ENCODE assay signal across 18 mouse cellular contexts in the genomic region with DNA sequence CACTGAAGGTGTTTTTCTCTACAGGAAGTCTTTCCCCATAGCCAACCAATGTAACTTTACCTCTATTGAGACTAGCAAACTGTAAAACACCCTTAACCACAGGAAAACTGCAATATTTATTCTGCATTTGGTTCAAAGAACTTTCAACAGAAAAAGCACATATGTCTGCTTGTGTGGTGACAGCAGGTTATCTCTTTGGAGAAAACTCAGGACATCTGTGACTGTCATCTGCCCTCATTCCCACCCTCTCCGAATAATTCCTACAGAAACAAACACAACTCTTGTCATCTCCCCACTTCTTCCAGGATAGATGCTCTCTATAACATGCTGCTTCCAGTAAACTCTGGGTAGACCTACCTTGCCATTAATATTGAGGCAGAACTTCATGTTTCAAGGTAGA.
DNase-seq lines count a peak whose midpoint lies in the region; ATAC-seq and TF ChIP-seq lines count a peak whose summit lies in the region.
"Had no signal": no experiment of that assay in that cellular context is flagged by ENCODE, and none has a peak within 500 bp of the region (broad histone marks: within the 10 kb centered on the region; RNA-seq: fewer than 3 reads in every experiment).

No protein-coding gene starts in this region.

- H3K27me3 ChIP-seq in forebrain, embryonic 14.5 days (replicated peaks; ENCODE audit: control insufficient read depth, insufficient read depth, low read length): no peaks in the 10 kb centered on the region
- H3K27me3 ChIP-seq in forebrain, embryonic 10.5 days (ENCODE audit: poor library complexity, severe bottlenecking): no peaks in the 10 kb centered on the region
- no peaks in the 10 kb centered on the region for H3K27me3 ChIP-seq in liver, postnatal 0 days (ENCODE audit: insufficient read depth, low read length)
- H3K27me3 ChIP-seq: embryonic facial prominence, embryonic 13.5 days; heart, embryonic 13.5 days; hindbrain, embryonic 15.5 days had no signal

- no peak overlapping the region for H3K9ac ChIP-seq in forebrain, embryonic 14.5 days (ENCODE audit: low read length)
- no peak overlapping the region for H3K9ac ChIP-seq in liver, postnatal 0 days (replicated peaks)
- H3K9ac ChIP-seq: embryonic facial prominence, embryonic 13.5 days; heart, embryonic 13.5 days; hindbrain, embryonic 15.5 days had no signal

- no peak for TF ChIP-seq CTCF in layer of hippocampus, adult 2 months (conservative IDR thresholded peaks at IDR 0.05)
- no peak for TF ChIP-seq CTCF in liver, postnatal 0 days (IDR thresholded peaks at IDR 0.05; ENCODE audit: low read depth)

- H3K4me3 ChIP-seq in forebrain, embryonic 14.5 days (ENCODE audit: low read depth, low read length): no peak overlapping the region
- H3K4me3 ChIP-seq in forebrain, embryonic 10.5 days: no peak overlapping the region
- H3K4me3 ChIP-seq in layer of hippocampus, adult 2 months: no peak overlapping the region
- no peak overlapping the region for H3K4me3 ChIP-seq in liver, postnatal 0 days (ENCODE audit: low read depth, low read length)
- H3K4me3 ChIP-seq: embryonic facial prominence, embryonic 13.5 days; gastrocnemius, adult 2 months; heart, embryonic 13.5 days; hindbrain, embryonic 15.5 days had no signal

- H3K36me3 ChIP-seq in forebrain, embryonic 14.5 days (ENCODE audit: control insufficient read depth, insufficient read depth, low read length): no peaks in the 10 kb centered on the region
- H3K36me3 ChIP-seq in forebrain, embryonic 10.5 days (replicated peaks): no peaks in the 10 kb centered on the region
- no peaks in the 10 kb centered on the region for H3K36me3 ChIP-seq in liver, postnatal 0 days (replicated peaks; ENCODE audit: insufficient read depth, low read length)
- H3K36me3 ChIP-seq: embryonic facial prominence, embryonic 13.5 days; heart, embryonic 13.5 days; hindbrain, embryonic 15.5 days had no signal

- no peak for TF ChIP-seq EP300 in liver, postnatal 0 days (IDR thresholded peaks at IDR 0.05; ENCODE audit: low read depth)

- no peaks in the 10 kb centered on the region for H3K4me1 ChIP-seq in forebrain, embryonic 14.5 days (ENCODE audit: control insufficient read depth, insufficient read depth, low read length)
- H3K4me1 ChIP-seq in forebrain, embryonic 10.5 days: no peaks in the 10 kb centered on the region
- H3K4me1 ChIP-seq in liver, postnatal 0 days (ENCODE audit: insufficient read depth): no peaks in the 10 kb centered on the region
- H3K4me1 ChIP-seq: embryonic facial prominence, embryonic 13.5 days; heart, embryonic 13.5 days; hindbrain, embryonic 15.5 days had no signal

- H3K4me2 ChIP-seq in forebrain, embryonic 14.5 days (ENCODE audit: low read length): no peak overlapping the region
- no peak overlapping the region for H3K4me2 ChIP-seq in liver, postnatal 0 days (ENCODE audit: low read depth, low read length)
- H3K4me2 ChIP-seq: embryonic facial prominence, embryonic 13.5 days; heart, embryonic 13.5 days; hindbrain, embryonic 15.5 days had no signal

- WGBS in forebrain, embryonic 14.5 days: 81% methylated on average over 1 of the region's 1 CpGs
- WGBS in forebrain, embryonic 10.5 days: 82% methylated on average over 1 of the region's 1 CpGs
- 66% methylated on average over 1 of the region's 1 CpGs for WGBS in liver, postnatal 0 days (ENCODE audit: insufficient replicate concordance)

- no peaks in the 10 kb centered on the region for H3K9me3 ChIP-seq in forebrain, embryonic 14.5 days (replicated peaks; ENCODE audit: control insufficient read depth, low read length)
- no peaks in the 10 kb centered on the region for H3K9me3 ChIP-seq in forebrain, embryonic 10.5 days
- no peaks in the 10 kb centered on the region for H3K9me3 ChIP-seq in liver, postnatal 0 days (ENCODE audit: low read length)
- H3K9me3 ChIP-seq: embryonic facial prominence, embryonic 13.5 days; heart, embryonic 13.5 days; hindbrain, embryonic 15.5 days had no signal

- ATAC-seq in forebrain, embryonic 14.5 days: no peak
- no peak for ATAC-seq in liver, postnatal 0 days

- DNase-seq in forebrain, embryonic 14.5 days (ENCODE audit: low spot score): peak; percentile 5
- DNase-seq in forebrain, embryonic 10.5 days (ENCODE audit: extremely low spot score, low spot score): no peak
- DNase-seq in brain, adult 2 months (ENCODE audit: low read depth, low spot score): peak; percentile 21
- DNase-seq in layer of hippocampus, adult 2 months (ENCODE audit: low spot score in 2 of 2): peak; percentile 28 to 56
- peak; percentile 16 to 78 for DNase-seq in layer of hippocampus, postnatal 14 days (ENCODE audit: low spot score in 2 of 2)
- no peak for DNase-seq in liver, postnatal 0 days
- no peak for DNase-seq in kidney, postnatal 36 days
- no peak for DNase-seq in kidney, adult 8-10 months
- DNase-seq: adrenal gland, postnatal 14 days; cerebellum, adult 11 months; cerebellum, adult 9-10 months; cerebellum, postnatal 36 days; gastrocnemius, adult 2 months; gastrocnemius, postnatal 25 days; heart, postnatal 36 days had no signal

- no peak overlapping the region for H3K27ac ChIP-seq in forebrain, embryonic 14.5 days (ENCODE audit: low read depth, low read length)
- no peak overlapping the region for H3K27ac ChIP-seq in forebrain, embryonic 10.5 days
- peak overlapping the region; percentile 59 for H3K27ac ChIP-seq in layer of hippocampus, adult 2 months
- H3K27ac ChIP-seq in liver, postnatal 0 days (ENCODE audit: low read depth): no peak overlapping the region
- H3K27ac ChIP-seq: embryonic facial prominence, embryonic 13.5 days; gastrocnemius, adult 2 months; heart, embryonic 13.5 days; hindbrain, embryonic 15.5 days had no signal

Comparison
In these comparisons a context has a peak if more than half of its experiments do, and no peak if none do; other contexts are left out.
1. DNase-seq: peak in forebrain, embryonic 14.5 days (single experiment), brain, adult 2 months (single experiment), layer of hippocampus, adult 2 months (2 of 2) and layer of hippocampus, postnatal 14 days (2 of 2); none in forebrain, embryonic 10.5 days (single experiment), liver, postnatal 0 days (single experiment), kidney, postnatal 36 days (0 of 2) and kidney, adult 8-10 months (0 of 2).